Mouse (Mus musculus): ENCODE data around the gene Apex2.
"Not testable (repeated sequence)": the region's sequence is repeated elsewhere in the genome, so short reads cannot be mapped to it uniquely, and the experiment has no call there.

Apex2 gene

DNA sequence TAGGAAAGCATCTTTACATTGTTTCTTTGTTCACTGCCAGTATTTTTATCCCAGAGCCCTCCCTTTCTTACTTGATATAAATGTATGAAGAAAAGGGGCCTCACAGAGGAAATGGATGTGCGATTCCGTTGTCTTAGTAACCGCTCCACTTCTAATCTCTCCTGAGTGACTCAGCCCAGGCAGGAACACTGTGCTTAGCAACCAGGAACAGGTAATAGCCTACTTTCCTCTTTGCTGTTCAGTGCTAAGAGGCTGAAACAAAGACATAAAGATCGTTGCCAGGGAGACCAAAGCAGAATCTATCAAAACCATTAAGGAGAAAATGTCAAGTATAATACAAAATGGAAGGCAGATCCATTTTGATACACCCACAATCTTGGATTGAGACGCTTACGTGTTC, 81.0 kb downstream of the Apex2 start:
- DNase-seq (ENCODE audit: low read depth, low spot score): peak; percentile 69

DNA sequence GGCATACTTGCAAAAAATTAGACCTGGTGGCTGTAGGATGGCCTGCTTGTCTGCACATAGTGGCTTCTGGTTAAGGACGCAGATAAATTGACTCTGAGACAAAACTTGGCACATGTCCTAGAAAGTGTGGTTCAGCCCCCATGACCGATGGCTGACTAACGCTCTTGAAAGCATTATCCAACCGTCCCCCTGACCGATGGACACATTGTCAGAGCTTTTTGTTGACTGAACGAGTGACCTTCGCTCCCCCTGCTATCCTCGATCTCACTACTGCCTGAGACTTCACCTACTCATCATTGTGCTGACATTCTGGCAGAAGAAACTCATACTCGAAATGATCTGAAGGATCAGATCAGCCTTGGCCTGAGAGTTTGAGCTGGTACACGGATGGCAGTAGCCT, 101.9 kb downstream of the Apex2 start:
- not testable (repeated sequence) for DNase-seq (ENCODE audit: low read depth, low spot score)

DNA sequence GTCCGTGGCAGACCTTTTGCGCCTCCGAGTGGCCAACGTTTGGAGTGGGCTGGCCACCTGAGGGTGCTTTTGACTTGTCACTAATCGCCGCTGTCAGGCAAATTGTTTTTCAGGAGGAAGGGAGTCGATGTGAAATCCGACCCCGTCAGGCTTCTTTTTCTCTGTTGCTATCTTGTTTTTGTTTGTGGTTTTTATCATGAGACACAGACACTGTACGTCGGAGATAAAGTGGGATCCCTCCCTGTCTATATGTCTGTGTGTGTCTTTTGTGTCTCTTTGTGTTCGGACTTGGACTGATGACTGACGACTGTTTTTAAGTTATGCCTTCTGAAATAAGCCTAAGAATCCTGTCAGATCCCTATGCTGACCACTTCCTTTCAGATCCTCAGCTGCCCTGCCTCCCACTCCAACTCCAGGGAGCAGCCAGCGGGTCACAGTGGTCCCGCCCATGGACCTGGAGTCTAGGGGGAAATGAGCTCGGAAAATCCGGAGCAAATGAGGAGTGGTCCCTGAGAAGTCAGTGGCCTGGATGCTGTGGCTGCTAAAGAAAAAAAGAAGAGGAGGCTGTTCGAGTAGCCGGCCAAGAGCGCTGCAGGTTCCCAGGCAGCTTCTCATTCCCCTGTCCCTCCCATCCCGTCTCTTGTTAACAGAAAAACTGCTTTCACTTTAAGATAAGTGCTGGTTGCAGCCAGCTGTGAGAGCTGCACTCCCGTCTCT, 103.2 kb downstream of the Apex2 start:
- not testable (repeated sequence) for DNase-seq (ENCODE audit: low read depth, low spot score)

DNA sequence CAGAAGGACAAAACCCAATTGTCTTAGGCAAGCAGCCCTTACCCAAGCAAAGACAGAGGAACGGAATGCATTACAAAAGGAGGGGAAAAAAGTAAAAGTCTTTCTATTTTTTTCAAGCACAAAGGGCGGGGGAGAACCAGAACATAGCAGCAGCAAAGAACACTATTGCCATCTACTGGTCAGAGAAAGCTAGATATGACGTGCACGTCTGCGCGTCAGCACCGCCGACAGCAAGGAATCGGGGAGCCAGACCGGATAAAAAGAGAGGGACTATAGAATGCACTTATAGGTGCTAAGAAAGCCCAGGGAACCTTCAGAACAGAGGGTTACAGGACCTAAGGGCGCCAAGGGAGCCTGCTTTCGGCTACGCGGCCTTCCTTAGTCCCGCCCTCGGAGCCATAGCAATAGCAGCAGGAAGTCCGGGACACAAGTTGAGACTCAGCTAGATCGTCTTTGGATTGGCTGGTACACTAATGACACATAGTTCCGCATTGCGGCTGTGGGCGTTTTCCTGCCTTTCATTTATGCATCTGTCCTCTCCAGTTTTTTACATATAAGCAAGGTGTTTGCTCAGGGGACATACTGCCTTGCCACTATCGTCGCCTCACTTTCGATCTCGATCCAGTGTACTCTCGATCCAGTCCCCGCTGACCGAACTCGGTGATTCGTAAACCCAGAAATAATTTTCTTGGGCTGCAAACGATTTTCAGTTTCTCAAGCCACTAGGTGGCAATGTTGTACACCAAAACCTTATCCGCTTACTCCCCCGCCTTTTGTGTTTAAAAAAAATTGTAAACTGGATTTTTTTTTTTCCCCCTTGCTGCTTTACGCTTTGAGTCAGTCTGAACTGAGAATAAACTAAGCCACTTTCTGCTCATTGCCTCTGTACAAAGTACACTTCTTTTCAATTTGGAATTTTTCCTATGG, 111.6 kb downstream of the Apex2 start:
- DNase-seq (ENCODE audit: low read depth, low spot score): peak; percentile 89

DNA sequence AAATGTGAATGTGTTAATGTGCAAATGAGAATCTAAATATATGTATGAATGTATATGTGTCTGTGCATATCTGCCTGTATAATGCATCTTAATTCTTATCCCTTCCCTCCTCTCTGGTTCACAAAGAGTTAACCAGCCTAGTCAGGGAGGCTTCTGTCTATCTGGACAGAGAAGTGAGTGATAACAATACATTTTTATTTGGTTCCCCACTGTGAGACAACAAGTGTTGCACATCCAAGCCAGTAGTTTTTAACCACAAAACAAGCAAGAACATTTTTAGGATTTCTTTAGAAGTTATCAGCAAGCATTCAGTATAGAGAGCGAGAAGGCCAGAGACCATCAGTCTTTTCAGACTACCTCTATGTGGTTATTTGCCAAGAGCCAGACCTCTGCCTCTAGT, 118.3 kb downstream of the Apex2 start:
- DNase-seq (ENCODE audit: low read depth, low spot score): no peak
